Mouse (Mus musculus) forebrain, embryonic 13.5 days (tissue): ENCODE data around the gene Rasgrp4. TPM values are rescaled to one million over a fixed set of nuclear protein-coding genes. Genes with fewer than 3 reads are reported as not detected.
"Not testable (repeated sequence)": the region's sequence is repeated elsewhere in the genome, so short reads cannot be mapped to it uniquely, and the experiment has no call there.

ENCODE experiments used
- ATAC-seq: fragments of 200-750 bp; cut with Nextera tagmentation; 2 replicates; pipeline ENCODE4 v1.8.0; 2017
- H3K27ac ChIP-seq: fragments of 300-500 bp; sonication (generic); 2 replicates; pipeline ENCODE4 v1.5.1; 2015; ENCODE audit warnings: inconsistent platforms, mild to moderate bottlenecking, moderate library complexity
- H3K27me3 ChIP-seq: fragments of 300-500 bp; sonication (generic); 2 replicates; pipeline ENCODE4 v1.6.1; 2015; ENCODE audit warnings: mild to moderate bottlenecking, inconsistent platforms
- H3K36me3 ChIP-seq: fragments of 300-500 bp; sonication (generic); 2 replicates; pipeline ENCODE4 v1.6.1; 2015; ENCODE audit warnings: mild to moderate bottlenecking, inconsistent platforms; ENCODE audit not compliant: poor library complexity, severe bottlenecking
- H3K4me1 ChIP-seq: fragments of 300-500 bp; sonication (generic); 2 replicates; pipeline ENCODE4 v1.6.1; 2015; ENCODE audit warnings: inconsistent platforms
- H3K4me2 ChIP-seq: fragments of 300-500 bp; sonication (generic); 2 replicates; pipeline ENCODE4 v1.6.1; 2015; ENCODE audit warnings: inconsistent platforms, mild to moderate bottlenecking, moderate library complexity
- H3K4me3 ChIP-seq: fragments of 300-500 bp; sonication (generic); 2 replicates; pipeline ENCODE4 v1.5.1; 2015; ENCODE audit warnings: mild to moderate bottlenecking, inconsistent platforms
- H3K9ac ChIP-seq: fragments of 300-500 bp; sonication (generic); 2 replicates; pipeline ENCODE4 v1.6.1; 2015; ENCODE audit warnings: mild to moderate bottlenecking, inconsistent platforms
- H3K9me3 ChIP-seq: fragments of 300-500 bp; sonication (generic); replicated peaks from 2 replicates; pipeline ENCODE4 v1.6.1; 2016; ENCODE audit warnings: inconsistent platforms
- WGBS: fragments of 180-500 bp; shearing (Covaris S2); methylation state at CpG from one replicate; pipeline ENCODE4 v1.1.7; 2015; 5-methylcytosine and 5-hydroxymethylcytosine counted together
- polyA plus RNA-seq: library from polyadenylated mRNA; unstranded; fragments of >200 nt; fragmentation: Nextera tagmentation; extraction: Ambion mirVana; gene quantifications from 2 replicates; pipeline ENCODE4 v1.2.1, GENCODE M21; 2015

Rasgrp4 gene
- polyA plus RNA-seq, 1 experiment from 2014 or later, result 0.57 TPM

GRCm38 (mm10) chr7:29123531-29124358, 10.9 kb upstream of the Rasgrp4 start:
- no peak overlapping the region for H3K9ac ChIP-seq
- 58% methylated on average over 5 of the region's 5 CpGs for WGBS
- H3K9me3 ChIP-seq, result no peaks in the 10 kb centered on the region
- 0 out of 2 replicates have a peak overlapping the region, but pooled peaks have one; percentile 72 for H3K4me2 ChIP-seq
- H3K36me3 ChIP-seq, result no peaks in the 10 kb centered on the region
- H3K27ac ChIP-seq, result no peak overlapping the region
- ATAC-seq, result no peak
- peaks cover 5% of the 10 kb centered on the region; the same call in 1 of the 2 replicates for H3K27me3 ChIP-seq
- H3K4me1 ChIP-seq, result peaks cover 11% of the 10 kb centered on the region
- no peak overlapping the region for H3K4me3 ChIP-seq

DNA sequence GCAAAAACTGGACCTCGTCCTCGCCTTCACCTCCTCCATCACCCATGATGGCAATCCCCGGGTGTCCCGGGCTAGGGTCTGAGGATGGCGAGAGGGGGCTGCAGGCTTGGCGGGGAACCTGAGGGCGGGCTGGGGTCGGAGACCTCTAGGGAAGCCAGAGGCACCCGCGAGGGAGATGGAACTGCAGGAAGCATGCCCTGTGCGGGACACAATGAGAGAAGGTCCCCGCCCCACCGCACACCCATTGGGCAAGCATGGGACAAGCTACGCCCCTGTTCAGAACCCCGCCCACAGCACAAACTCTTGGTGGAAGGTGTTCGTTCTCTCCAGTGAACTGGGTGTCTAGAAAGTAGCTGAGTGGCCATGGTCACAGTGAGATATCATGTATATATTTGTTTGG, 9.7 kb upstream of the Rasgrp4 start, which contains the start of gene Ryr1:
Gene Ryr1, minus strand, starts transcription at position 210 of the 400 bp plus-strand sequence.
- H3K9ac ChIP-seq, result peak within 1 kb of the TSS; percentile 54
- H3K4me1 ChIP-seq, result peaks cover 11% of the 10 kb centered on the region
- under 1% methylated on average over 16 of the region's 16 CpGs for WGBS
- peak within 1 kb of the TSS; percentile 72 for H3K4me2 ChIP-seq
- H3K9me3 ChIP-seq, result no peaks in the 10 kb centered on the region
- H3K27ac ChIP-seq, result no peak within 1 kb of the TSS
- peak within 1 kb of the TSS; percentile 40 for H3K4me3 ChIP-seq
- H3K27me3 ChIP-seq, result peaks cover 5% of the 10 kb centered on the region; the same call in 1 of the 2 replicates
- peak; percentile 78 for ATAC-seq
- H3K36me3 ChIP-seq, result no peaks in the 10 kb centered on the region

DNA sequence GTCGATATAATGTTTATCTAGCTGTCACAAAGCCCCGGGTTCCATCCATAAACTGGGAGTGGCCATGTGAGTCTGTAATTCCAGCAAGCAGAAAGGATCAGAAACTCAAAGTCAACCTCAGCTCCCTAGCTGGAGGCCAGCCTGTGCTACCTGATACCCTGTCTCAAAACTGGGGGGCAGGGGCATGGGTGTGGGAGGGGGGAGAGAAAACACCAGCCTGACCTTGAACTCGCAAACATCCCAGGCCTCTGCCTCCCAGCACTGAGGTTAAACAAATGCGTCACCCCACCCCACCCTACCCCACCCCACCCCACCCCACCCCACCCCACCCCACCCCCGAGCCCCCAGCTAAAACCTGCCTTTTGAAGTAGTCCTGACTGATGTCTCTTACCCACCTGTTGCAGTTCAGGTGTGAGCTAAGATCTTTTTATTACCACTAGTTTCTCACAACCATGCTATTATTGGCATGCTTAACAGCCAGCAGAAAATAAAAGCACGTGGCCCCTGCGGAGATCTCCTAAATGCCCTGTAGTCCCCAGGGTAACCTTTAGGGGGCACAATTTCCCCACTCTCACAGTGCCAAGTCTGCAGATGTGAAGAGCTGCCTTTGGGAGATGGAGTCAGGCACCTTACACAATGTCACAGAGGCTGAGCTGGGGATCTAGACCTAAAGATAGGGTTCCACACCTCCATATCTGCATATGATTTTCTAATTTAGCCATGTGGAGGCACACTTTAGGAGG, 8.3 kb upstream of the Rasgrp4 start:
- Histone ChIP-seq H3K4me1 (peaks cover 11% of the 10 kb centered on the region), H3K27me3 (peaks cover 5% of the 10 kb centered on the region; the same call in 1 of the 2 replicates), H3K36me3 (no peaks in the 10 kb centered on the region), H3K9me3 (no peaks in the 10 kb centered on the region), H3K4me2 (no peak overlapping the region), H3K9ac (no peak overlapping the region), H3K27ac (no peak overlapping the region), H3K4me3 (no peak overlapping the region)
- 41% methylated on average over 7 of the region's 7 CpGs for WGBS
- ATAC-seq, result no peak

- Histone ChIP-seq H3K9ac (no peak overlapping the region), H3K9me3 (no peaks in the 10 kb centered on the region), H3K4me3 (no peak overlapping the region), H3K4me2 (no peak overlapping the region), H3K27ac (no peak overlapping the region), H3K4me1 (peaks cover 11% of the 10 kb centered on the region), H3K36me3 (no peaks in the 10 kb centered on the region), H3K27me3 (peaks cover 8% of the 10 kb centered on the region; the same call in 1 of the 2 replicates)
- ATAC-seq, result no peak
- 29% methylated on average over 2 of the region's 2 CpGs for WGBS
These were observed 5.9 kb upstream of the Rasgrp4 start for GRCm38 (mm10) chr7:29128725-29129124.

DNA sequence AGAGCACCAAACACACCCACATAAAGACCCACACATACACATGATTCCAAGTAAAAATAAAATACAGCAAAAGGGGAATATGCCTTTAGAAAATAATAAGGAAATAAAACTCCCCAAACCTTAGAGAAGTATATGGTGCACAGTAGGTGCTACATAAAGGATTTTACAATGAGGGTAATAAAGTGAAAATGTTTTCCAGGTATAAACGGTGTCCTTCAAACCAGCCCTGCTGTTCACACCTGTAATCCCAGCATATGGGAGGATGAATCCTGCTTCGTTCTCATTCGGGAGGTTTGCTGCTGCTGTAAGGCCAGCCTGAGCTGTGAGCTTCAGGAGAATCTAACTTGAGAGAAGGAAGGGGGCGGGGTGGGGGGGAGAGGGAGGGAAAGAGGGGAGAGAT, 421 bp upstream of the Rasgrp4 start:
- no peak overlapping the region for H3K9ac ChIP-seq
- H3K36me3 ChIP-seq, result no peaks in the 10 kb centered on the region
- ATAC-seq, result no peak
- H3K27me3 ChIP-seq, result peaks cover 23% of the 10 kb centered on the region
- H3K4me3 ChIP-seq, result peak overlapping the region; percentile 26
- no peak overlapping the region for H3K27ac ChIP-seq
- H3K9me3 ChIP-seq, result no peaks in the 10 kb centered on the region
- H3K4me2 ChIP-seq, result peak overlapping the region; percentile 53
- 3% methylated on average over 4 of the region's 4 CpGs for WGBS
- H3K4me1 ChIP-seq, result peaks cover 6% of the 10 kb centered on the region; the same call in 1 of the 2 replicates

- Histone ChIP-seq H3K36me3 (no peaks in the 10 kb centered on the region), H3K4me2 (no peak overlapping the region), H3K9me3 (no peaks in the 10 kb centered on the region), H3K27me3 (peaks cover 23% of the 10 kb centered on the region), H3K4me3 (no peak overlapping the region), H3K4me1 (peaks cover 6% of the 10 kb centered on the region; the same call in 1 of the 2 replicates), H3K27ac (no peak overlapping the region), H3K9ac (no peak overlapping the region)
- ATAC-seq, result no peak
- 46% methylated on average over 16 of the region's 16 CpGs for WGBS
These were observed 2.8 kb downstream of the Rasgrp4 start for GRCm38 (mm10) chr7:29137429-29137828.

DNA sequence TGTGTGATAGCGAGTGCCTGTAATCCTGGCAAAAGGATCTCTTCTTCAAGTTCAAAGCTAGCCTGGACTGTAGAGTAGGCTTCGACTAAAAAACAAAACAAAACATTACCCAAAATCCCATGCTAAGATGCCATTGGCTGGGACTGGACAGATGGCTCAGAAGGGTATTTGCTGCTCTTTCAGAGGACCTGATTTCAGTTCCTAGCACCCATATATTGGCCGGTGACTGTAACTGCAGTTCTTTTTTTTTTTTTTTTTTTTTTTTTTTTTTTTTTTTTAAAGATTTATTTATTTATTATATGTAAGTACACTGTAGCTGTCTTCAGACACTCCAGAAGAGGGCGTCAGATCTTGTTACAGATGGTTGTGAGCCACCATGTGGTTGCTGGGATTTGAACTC, 4.6 kb downstream of the Rasgrp4 start:
- not testable (repeated sequence) for H3K9me3 ChIP-seq, H3K4me3 ChIP-seq, ATAC-seq, H3K4me2 ChIP-seq, H3K4me1 ChIP-seq, H3K36me3 ChIP-seq, H3K9ac ChIP-seq, H3K27ac ChIP-seq
- 89% methylated on average over 3 of the region's 4 CpGs for WGBS
- H3K27me3 ChIP-seq, result peaks cover 20% of the 10 kb centered on the region

- no peak overlapping the region for H3K4me3 ChIP-seq
- H3K9me3 ChIP-seq, result no peaks in the 10 kb centered on the region
- H3K4me1 ChIP-seq, result no peaks in the 10 kb centered on the region
- ATAC-seq, result no peak
- H3K27me3 ChIP-seq, result peaks cover 5% of the 10 kb centered on the region; the same call in 1 of the 2 replicates
- 88% methylated on average over 8 of the region's 8 CpGs for WGBS
- no peak overlapping the region for H3K4me2 ChIP-seq
- H3K27ac ChIP-seq, result no peak overlapping the region
- H3K9ac ChIP-seq, result no peak overlapping the region
- no peaks in the 10 kb centered on the region for H3K36me3 ChIP-seq
These were observed 6.8 kb downstream of the Rasgrp4 start for GRCm38 (mm10) chr7:29141416-29141815.

DNA sequence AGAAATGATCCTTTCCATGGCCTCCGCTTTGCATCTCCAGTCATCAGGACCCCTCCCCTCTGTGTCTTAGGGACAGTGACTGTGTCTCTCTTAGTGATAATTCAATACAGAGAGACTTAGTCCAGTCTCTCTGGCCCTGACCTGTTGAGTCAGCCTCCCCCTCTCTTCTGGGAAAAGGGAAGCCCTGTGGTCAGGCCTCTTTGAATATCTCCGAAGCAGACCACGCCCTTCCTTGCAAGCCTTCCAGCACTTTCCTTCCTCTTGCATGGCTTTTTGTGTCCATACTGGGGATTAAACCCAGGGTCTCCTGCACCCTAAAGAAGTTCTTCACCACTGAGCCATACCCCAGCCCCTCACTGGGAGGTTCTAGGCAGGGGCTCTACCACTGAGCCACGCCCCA, 9.4 kb downstream of the Rasgrp4 start:
- H3K27me3 ChIP-seq, result no peaks in the 10 kb centered on the region
- no peak overlapping the region for H3K4me3 ChIP-seq
- no peak overlapping the region for H3K9ac ChIP-seq
- no peaks in the 10 kb centered on the region for H3K9me3 ChIP-seq
- no peak overlapping the region for H3K4me2 ChIP-seq
- ATAC-seq, result no peak
- H3K4me1 ChIP-seq, result no peaks in the 10 kb centered on the region
- 97% methylated on average over 4 of the region's 4 CpGs for WGBS
- no peaks in the 10 kb centered on the region for H3K36me3 ChIP-seq
- H3K27ac ChIP-seq, result no peak overlapping the region

- Histone ChIP-seq H3K4me1 (no peaks in the 10 kb centered on the region), H3K27ac (no peak overlapping the region), H3K9ac (no peak overlapping the region), H3K36me3 (no peaks in the 10 kb centered on the region), H3K4me3 (no peak overlapping the region), H3K9me3 (no peaks in the 10 kb centered on the region), H3K4me2 (no peak overlapping the region), H3K27me3 (no peaks in the 10 kb centered on the region)
- 87% methylated on average over 7 of the region's 7 CpGs for WGBS
- ATAC-seq, result no peak
These were observed 12.1 kb downstream of the Rasgrp4 start for GRCm38 (mm10) chr7:29146625-29147367.

DNA sequence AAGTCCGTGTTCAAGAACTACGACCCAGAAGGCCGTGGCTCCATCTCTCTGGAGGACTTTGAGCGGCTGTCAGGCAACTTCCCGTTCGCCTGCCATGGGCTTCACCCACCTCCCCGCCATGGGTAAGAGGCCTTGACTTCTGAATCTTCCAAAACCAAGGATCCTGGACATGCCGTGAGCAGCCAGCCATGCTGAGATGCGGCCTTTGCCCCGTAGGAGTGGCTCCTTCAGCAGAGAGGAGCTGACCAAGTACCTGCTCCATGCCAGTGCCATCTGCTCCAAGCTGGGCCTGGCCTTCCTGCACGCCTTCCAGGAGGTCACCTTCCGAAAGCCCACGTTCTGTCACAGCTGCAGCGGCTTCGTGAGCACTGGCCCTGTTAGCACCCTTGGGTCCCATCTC, 14.1 kb downstream of the Rasgrp4 start:
- no peaks in the 10 kb centered on the region for H3K9me3 ChIP-seq
- H3K9ac ChIP-seq, result no peak overlapping the region
- no peak for ATAC-seq
- H3K4me1 ChIP-seq, result no peaks in the 10 kb centered on the region
- no peak overlapping the region for H3K4me2 ChIP-seq
- no peak overlapping the region for H3K4me3 ChIP-seq
- no peaks in the 10 kb centered on the region for H3K36me3 ChIP-seq
- H3K27me3 ChIP-seq, result no peaks in the 10 kb centered on the region
- WGBS, result 90% methylated on average over 15 of the region's 15 CpGs
- H3K27ac ChIP-seq, result no peak overlapping the region
